Mouse (Mus musculus) kidney, adult 11 months (tissue): ENCODE data around the gene Tenm3.

Experiments
- DNase-seq: peaks from one replicate; pipeline ENCODE4 v3.0.0; 2022

The Tenm3 gene

GRCm38 (mm10) chr8:48803070-48803469, 40.7 kb downstream of the Tenm3 start:
- DNase-seq = no peak

DNA sequence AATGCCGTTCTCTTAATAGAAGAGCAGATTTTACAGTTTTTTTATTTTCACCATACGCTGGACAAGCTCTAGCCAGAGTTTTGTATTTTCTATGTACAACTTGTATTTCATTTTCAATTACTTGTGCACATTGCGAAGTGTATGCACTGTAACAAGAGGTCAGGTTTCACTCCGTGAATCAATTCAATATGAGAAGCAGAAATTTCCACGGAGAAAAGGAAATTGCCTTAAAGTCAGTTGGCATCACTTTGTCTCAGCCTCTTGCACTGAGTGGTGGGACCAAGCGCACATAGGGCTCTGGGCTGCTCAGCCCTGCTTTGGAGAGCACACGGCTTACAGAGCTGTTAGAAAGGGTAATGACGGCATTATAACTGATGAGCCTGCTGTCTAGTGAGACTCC, 41.5 kb downstream of the Tenm3 start:
- no peak for DNase-seq

DNA sequence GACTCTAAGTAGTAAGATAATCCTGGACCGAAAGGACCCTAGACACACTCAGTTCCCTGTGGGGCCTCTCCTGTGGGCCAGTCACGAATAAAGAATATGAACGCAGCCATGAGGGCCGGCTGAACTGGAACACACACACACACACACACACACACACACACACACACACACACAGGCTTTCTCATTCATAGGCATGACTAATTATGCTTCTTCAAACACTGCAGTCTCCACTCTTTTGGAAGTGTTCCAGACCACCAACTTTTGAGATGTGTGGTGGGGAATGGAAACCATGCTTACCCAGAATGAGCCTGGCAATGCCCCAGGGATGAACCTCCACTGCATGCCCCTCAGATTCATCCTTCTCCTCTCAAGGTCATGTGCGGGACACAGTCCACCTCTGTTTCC, 45.8 kb downstream of the Tenm3 start:
- DNase-seq = no peak

- no peak for DNase-seq
Measured at GRCm38 (mm10) chr8:48794285-48794684, 49.5 kb downstream of the Tenm3 start.

DNA sequence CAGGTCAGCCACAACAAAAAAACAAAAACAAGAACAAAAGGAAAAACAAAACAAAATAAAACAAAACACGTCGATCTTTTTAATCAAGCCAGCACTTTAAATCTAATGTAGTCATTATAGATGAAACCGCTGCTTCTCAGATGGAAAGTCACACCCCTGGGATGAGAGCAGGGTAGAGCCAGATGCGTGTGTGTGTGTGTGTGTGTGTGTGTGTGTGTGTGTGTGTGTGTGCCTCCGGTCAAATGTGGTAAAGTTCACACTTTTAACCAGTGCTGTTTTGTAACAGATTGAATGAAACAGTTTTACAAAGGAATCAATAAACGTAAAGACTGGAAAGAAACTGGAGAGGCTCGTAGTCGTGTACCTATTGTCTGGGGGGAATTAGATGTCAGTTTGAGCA, 50.0 kb downstream of the Tenm3 start:
- no peak for DNase-seq

DNA sequence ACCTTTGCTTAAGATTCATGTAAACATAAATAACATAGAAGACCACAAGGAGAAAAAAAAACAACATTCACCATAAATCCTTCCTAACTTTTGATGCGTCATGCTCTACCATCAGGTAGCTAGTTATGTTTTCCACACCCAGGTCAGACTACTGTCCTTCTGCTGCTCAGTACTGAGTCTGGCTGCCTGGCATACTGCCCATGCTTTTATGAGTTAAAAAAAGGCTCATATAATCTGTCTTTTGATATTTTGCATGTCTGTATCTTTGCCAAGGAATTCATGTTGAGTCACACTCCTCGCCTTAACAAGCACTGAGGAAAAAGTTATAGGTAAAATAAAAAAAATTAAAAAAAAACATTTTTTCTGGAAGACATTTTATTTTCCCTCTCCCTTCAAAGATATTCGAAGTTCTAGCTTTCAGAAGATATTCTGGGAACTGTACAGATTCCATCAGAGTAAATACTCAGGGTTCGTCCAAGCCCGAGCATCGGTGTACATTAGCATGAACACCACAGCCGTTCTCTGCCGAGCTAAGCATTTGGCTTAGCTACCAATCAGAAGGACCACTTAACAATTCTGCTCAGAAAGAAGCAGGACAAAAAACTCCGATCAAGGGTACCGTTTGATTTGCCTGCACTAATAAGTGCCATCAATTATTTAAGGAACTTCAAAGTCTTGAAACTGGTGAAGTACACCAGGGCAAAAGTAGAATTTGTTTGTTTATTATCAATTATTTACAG, 51.0 kb downstream of the Tenm3 start:
- DNase-seq = no peak

DNA sequence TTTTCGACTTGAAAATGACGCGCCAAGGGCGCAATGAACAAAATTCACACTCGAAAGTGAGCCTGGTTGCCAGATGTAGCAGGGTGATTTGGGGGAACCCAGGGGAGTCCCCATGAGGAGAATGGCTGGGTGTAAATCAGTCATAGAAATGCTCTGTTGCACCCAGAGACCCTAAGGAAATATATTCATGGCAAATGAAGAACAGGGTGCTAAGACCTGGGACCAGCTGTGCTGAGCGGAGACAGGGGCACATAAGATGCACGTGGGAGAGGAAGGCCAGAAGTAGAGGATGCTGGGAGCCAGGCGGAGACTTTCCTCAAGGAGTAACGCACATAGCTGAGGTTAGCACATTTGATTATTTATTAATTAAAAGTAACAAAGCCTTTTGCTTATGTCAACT, 60.4 kb downstream of the Tenm3 start:
- DNase-seq = no peak

DNA sequence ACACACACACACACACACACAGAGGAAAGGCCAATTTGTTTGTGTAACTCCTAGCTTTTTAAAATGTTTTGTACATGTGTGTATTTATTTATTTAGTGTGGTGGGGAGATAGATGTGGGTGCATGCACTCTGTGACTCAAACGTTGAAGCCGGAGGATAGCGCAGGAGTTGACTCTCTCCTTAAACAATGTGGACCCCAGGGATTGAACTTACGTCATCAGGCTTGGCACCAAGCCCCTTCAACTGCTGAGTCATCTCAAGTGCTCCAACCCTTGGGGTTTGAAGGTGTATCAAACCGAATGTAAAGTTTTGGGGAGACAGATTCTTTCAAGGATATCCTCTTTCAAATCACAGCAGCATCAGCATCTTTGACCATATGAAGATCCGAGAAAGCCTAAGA, 63.1 kb downstream of the Tenm3 start:
- no peak for DNase-seq

DNA sequence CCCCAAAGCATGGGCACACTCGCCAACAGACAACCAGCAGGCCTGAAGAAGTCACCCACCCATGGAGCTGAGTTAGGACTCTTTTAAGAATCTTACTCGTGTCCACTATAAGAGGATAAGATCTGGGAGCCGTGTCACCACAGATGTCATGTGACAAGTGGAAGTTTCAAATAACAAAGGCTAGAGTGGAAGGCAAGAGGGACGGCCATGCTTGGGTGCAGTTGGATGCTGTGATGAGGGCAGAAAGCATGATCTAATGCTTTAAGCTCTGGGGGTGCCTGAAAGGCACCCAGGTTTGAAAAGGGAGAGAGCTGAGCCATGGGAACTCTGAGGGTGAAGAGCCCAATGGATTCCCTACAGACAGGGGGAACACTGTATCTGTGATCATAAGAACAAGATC, 64.6 kb downstream of the Tenm3 start:
- DNase-seq = no peak

- no peak for DNase-seq
Measured at GRCm38 (mm10) chr8:48776081-48776480, 67.7 kb downstream of the Tenm3 start.

DNA sequence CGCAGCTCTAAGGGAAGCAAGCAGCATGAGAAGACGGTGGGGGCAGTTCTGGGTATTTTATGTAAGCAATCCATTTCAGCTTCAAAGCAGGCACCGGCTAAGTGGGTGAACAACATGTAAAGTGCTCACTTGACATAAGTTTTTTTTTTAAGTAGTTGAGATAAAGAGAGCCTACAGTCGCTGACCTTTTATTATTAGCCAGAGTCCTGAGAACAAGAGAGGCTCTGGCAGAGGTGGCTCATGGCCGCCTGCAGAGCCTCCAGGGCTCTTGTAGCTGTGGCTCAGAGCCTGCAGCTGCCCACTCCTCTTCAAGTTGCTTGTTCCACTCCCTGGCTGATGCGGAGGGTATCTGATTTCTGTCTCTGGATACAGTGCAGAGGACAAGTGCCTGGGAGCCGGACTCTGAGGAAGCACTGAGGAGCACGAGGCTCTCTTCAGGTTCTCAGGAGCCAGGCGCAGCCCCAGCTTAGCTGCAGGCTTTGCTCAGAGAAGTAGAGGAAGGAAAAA, 68.2 kb downstream of the Tenm3 start:
- DNase-seq = no peak

- DNase-seq = no peak
Measured at GRCm38 (mm10) chr8:48774837-48775236, 68.9 kb downstream of the Tenm3 start.

DNA sequence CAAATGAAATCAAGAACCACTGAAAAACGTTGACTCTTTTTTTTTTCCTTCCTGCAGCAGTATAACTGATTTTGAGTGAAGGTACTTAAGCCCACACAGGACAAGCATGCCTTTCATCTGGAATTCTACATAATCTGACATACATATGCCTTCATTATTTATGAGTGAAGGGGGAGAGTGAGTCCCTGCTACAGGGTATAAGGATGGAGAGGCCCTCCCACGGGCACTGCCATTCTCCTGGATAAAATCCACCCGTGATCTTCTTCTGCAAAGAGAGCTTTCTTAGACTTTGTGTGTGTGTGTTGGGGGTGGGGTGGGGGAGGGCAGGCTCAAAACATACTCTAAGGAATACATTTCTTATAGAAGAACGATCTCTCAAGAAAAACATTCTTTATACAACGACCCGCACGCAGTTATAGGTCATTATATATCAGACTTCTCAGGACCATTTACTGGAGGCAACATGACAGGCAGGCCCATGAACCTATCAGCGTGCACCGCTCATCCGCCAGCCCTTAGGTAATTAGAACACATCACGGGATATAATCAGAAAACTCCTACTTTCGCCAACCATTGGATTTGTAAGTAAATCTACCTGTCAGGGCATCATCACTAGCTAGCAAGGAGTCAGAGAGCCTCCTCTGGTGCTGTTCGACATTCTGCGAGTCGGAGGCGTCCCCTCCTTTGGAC, 77.1 kb downstream of the Tenm3 start:
- DNase-seq = no peak

GRCm38 (mm10) chr8:48765212-48765611, 78.5 kb downstream of the Tenm3 start:
- DNase-seq = no peak

DNA sequence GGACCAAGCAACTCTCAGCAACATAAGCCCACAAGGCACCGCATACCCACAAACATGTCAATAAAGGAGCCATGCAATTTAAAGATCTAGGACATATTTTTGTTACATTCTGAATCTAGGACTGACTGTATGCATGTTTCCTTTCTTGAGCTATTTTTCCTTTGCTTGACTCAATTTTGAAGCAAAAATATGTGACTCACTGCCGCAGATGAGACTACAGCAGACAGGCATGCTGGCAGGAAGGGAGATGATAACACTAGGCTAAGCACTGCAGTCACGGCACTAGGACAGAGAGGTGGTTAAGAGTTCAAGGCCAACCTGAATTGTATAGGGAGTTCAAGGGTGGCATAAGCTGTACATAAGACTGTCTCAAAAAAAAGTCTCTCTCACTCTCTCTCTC, 79.7 kb downstream of the Tenm3 start:
- DNase-seq = no peak

DNA sequence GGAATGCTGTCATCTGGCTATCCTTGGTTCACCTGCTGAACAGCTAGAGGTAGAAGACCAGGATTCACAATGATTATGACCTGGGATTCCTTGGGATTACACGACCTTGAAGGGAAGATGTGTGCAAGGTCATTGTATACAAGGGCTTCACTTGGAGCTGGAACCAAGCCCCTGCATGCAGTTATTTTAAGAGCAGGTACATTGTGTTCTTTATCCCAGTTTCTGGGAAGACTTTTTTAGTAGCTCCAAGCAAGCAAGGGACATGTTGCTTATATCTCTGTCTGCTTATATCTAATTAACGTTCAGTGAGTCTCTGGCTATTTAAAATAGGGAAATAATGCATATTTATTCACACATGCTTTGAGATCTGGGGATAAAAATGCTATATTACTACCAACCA, 86.9 kb downstream of the Tenm3 start:
- DNase-seq = no peak

GRCm38 (mm10) chr8:48755492-48755891, 88.3 kb downstream of the Tenm3 start:
- peak; percentile 81 for DNase-seq

GRCm38 (mm10) chr8:48754959-48755358, 88.8 kb downstream of the Tenm3 start:
- no peak for DNase-seq

DNA sequence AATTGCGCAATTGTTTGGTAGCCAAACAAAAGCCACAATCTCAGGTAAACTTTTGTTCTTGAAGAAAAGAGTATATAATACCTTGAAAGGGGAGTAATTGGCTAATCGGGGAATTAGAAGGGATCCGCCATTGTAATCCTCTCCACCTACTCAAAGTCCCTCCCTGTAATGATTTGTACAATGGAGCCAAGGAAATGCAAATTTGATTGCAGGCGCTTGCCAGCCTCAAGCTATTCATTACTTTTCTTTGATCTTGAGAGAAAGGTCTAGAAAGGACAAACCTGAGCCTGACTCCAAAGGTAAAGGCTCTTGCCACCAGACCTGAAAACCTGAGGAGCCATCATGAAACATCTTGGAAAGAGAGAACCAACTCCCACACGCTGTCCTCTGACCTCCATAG, 91.8 kb downstream of the Tenm3 start:
- no peak for DNase-seq

GRCm38 (mm10) chr8:48748503-48749059, 95.2 kb downstream of the Tenm3 start:
- DNase-seq = no peak

DNA sequence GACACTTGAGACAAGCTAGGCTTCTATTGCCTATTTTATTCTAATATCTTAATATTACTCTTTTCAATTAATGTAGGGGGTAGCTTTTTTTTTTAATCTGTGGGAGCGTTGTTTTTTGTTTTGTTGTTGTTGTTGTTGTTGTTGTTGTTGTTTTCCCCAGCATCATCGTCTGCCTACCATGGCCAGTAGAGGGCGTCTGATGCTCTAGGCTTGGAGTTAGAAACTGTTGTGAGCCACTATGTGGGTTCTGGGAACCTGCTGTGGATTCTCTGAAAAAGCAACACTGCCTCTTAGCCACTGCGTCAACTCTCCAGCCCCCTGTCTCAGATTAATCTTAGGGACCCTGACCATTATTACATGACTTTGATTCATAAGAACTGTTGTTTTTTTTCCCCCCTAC, 99.8 kb downstream of the Tenm3 start:
- DNase-seq = no peak

- no peak for DNase-seq
Measured at GRCm38 (mm10) chr8:48742741-48743140, 101.0 kb downstream of the Tenm3 start.

DNA sequence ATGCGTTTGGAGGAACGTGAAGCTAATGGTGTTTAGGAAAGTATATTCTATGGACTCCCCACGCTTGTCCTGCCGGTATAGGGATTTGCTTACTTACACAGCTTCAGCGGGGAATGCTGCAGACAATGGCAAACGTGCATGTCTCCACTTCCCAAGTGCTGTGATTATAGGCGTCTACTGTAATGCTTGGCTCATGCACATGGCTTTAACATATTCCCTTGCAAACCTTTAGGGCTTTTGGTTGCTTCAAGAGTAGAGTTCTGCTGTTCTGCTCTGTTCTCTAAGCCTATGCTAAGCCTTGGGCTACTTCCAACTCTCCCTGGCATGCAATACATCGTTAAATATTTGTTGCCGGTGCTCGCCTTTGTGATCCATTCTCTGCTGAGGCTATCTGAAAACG, 102.8 kb downstream of the Tenm3 start:
- no peak for DNase-seq

DNA sequence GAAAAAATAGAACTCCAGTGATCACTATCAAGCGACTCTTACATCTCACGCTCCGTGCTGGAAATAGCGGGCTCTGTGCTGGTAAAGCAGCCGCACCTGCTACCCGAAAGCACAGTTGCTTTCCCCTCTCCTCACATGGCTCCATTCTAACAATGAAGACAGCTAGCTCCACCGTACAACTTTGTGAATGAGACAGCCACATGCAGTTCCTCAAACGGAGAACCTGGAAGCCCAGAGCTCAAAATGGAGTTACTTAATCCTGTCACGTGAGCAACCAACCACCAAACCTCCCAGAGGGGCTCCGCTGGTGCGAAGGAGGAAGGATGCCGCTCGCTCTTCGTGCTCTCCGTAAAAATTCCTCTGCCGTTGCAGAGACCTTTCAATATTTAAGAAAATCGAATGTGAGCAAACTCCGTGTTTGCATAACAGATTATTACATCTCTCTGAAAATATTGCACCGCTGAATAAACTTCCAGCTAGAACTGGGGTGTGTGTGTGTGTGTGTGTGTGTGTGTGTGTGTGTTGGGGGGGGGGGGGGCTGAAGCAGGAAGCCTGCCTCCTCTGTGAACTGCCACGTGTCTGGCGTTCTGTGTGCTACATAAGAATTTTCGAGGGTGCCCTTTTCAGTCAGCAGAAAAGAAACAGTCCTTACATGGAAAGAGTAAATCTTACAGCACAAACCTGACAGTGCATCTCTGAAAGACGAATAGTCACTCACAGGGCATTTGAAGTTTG, 103.4 kb downstream of the Tenm3 start:
- DNase-seq = no peak
